Mouse (Mus musculus) right cerebral cortex, postnatal 14 days (tissue): Measurements from ENCODE around the gene Plcd1.

Experiments used
- DNase-seq: peaks from one replicate; pipeline ENCODE4 v3.0.0; 2022

Plcd1 gene

DNA sequence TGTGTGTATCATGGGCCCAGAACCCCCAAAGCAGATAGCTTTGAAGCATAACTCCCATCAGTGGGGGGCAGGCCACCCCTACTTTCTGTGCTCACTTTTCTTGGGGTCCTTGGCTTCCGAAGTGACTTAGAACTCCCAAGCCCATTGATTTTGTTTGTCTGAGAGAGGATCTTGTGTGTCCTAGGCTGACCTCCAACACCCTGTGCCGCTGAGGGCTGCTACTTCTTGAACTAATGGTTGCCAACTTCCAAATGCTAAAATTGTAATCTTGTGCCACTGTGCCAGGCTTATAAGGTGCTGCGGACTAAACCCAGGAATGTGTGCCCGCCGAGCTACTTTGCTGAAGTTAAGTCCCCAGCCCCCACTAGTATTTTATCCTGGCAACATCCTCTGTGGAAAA, 2.8 kb downstream of the Plcd1 start:
- no peak for DNase-seq

DNA sequence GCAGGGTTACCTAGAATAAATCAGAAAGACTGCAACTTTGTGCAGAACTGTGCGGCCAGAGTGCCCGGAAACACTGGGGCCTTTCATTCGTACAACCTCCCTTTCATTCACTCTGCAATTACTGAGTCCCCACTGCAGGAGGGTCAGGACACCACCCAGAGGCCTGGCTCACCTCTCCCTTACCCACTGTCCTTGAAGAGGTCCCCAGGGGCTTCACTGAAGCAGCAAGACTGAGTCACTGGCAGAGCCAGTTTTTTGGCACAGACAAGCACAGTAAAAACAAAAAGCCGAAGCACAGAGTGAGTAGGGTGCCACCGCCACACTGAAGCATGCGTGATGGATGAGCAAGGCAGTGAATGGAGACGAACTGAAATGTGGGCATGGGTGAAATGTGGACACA, 3.9 kb downstream of the Plcd1 start:
- DNase-seq = no peak

- peak; percentile 74 for DNase-seq
Observed at GRCm38 (mm10) chr9:119088148-119088801, 5.0 kb downstream of the Plcd1 start.

DNA sequence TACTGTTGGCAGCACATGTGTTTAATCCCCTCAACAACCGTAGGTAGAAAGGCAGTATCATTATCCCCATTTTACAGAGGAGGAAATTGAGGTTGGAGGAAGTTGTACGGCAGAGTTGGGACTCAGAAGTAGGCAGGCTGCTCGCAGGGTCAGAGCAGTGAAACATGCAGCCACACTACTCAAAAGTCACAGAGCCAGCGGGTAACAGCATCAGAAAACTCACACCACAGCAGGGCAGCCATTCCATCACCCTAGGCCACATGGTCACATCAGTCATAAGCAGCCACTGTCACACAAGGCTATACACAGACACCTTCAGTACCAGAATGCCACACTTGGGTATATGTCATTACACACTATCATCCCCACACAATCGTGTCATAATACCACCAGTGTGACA, 6.0 kb downstream of the Plcd1 start:
- no peak for DNase-seq

GRCm38 (mm10) chr9:119086451-119086850, 6.9 kb downstream of the Plcd1 start:
- no peak for DNase-seq

DNA sequence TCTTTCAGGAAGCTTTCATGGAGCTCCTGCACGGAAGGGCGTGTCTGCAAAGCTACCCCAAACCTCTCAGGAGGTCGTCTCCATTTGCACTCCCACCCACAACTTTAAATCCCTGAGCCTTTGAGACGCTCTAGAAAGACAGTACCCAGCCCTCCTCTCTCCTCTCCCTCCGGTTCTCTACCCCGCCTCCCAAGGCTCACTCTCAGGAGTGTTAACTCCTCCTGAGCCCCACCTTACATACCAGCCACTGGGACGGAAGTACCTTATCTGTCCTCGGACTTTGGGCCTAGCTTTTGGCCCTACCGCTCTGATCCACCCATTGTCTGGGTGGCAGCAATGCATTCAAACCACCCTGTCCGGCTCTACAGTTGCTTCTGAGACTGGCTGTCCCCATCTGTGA, 9.3 kb downstream of the Plcd1 start:
- DNase-seq = no peak

DNA sequence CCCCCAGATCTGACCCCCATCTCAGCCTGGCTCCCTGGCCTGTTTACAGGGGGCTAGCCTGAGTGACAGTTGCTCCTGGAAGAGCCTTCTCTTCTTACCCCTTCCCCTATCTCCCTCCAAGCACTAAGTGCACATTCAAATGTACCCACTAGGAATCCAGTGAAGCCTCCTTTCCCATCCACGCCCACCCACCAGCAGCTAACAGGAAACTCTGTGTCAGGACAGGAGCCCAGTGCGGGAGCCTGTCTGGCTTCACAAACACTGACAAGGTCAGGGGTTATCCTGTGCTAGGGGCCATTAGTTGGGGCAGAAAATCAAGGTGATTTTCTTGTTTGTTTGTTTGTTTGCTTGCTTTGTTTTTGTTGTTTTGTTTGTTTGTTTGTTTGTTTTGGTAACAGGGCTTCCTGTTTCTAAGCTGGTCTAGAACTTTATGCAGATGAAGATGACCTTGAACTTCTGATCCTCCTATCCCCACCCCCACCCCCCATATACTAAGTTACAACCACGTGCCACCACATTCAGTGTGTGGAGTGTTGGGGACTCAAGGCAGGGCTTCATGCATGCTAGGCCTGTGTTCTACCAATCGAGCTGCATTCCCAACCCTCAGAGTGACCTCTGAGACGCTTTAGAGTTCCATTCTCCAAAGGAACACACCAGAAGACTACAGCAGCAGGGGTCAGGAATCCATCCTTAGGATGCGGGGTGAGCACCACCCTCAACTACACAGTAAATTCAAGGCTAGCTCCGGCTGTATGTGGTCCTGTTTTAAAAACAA, 10.5 kb downstream of the Plcd1 start:
- no peak for DNase-seq

GRCm38 (mm10) chr9:119082039-119082438, 11.3 kb downstream of the Plcd1 start:
- DNase-seq = no peak

DNA sequence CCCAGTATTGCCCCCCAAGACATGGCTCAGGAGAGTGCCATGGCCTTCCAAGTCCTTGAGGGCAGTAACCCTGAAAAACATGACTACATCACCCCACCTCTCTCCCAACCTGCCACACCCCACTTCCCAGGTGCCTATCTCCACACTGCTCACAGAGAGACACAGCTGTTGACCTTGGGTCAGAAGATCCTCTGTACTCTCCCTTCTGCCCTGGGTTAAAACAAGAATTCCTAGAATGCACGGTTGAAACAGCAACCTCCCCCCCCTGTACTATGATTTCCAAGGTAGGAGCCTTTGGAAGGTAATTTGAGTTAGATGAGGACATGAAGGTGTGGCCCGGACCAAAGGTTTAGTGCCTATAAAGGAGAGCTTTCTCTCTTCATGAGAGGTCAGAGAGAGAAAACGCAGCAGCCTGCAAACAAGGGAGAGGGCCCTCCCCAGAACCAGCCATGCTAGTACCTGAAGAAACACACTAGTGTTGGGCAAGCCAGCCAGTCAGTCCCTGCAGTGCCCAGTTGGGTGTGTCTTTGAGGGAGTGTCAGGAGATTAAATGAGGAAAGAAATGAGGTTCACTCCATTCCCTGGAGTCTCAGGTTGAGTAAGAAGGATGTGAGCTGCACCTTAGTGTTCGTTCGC, 13.1 kb downstream of the Plcd1 start:
- no peak for DNase-seq

DNA sequence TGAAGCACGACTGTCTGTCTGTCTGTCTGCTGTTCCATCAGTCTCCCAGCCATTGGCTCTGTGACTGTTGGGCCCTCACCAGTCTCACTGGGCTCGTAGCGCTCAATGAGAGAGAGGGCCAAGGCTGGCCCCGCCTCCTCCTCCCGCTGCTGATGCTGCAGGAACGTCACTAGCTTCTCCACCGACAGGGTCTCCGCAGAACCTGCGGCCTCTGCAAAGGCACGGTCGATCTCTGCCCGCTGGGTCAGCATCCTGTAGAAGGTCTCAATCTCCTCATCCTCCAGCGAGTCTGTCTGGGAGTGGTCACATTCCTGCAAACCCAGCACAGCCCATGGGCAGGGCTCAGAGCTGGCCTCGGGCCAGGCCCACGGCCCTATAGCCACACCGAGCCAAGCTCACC, 17.6 kb downstream of the Plcd1 start:
- no peak for DNase-seq

DNA sequence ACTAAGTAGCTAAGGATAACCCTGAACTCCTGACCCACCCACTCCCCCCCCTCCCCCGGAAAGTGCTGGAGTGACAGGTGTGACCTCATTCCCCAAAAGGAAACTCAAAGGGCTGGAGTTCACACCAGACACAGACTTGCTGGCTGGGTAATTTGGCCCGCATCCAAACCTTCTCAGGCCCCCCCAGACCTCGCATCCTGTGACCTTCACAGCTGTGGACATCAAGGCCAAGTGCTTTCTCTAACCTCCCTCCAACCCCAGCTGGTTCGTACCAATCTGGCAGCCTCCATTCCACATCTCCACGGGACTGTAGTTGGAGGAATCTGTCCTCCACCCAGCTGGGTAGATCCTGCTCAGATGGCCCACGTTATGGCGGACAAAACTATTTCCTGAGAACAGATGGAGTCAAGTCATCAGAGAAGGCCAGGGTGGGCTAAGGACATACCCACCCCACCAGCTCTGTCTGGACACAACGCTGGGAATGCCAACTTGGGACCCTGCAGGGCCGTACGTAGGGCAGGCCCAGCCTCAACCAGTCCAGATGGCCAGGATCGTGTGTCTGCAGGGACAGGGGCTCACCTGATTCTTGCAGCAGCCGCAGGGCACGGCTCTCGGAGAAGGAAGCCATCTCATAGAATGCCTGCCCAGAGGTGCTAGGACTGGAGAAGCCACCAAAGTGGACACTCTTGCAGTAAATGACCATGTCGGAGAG, 20.0 kb downstream of the Plcd1 start:
- DNase-seq = no peak

GRCm38 (mm10) chr9:119071786-119072185, 21.5 kb downstream of the Plcd1 start:
- no peak for DNase-seq

GRCm38 (mm10) chr9:119070173-119070825, 23.0 kb downstream of the Plcd1 start:
- DNase-seq = no peak

DNA sequence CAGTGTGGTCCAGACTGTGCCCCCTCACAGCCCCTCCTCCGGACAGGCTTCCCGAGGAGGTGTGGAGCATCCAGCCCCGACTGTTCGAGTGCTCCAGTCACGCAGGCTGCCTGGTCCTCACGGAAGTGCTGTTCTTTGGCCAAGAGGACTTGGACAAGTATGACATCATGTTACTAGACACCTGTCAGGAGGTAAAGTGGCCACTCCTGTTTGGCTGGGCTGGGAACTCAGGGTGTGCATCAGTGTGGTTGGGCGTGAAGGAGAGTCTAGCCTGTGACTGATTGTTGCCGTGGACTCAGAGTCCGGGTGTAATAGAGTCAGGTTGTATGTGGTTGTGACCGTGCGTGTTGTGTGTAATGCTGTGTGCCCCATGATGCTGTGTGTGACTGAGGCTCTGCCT, 25.0 kb downstream of the Plcd1 start:
- no peak for DNase-seq

GRCm38 (mm10) chr9:119067601-119068000, 25.7 kb downstream of the Plcd1 start:
- peak; percentile 86 for DNase-seq

- DNase-seq = no peak
Observed at GRCm38 (mm10) chr9:119064296-119064695, 29.0 kb downstream of the Plcd1 start.

DNA sequence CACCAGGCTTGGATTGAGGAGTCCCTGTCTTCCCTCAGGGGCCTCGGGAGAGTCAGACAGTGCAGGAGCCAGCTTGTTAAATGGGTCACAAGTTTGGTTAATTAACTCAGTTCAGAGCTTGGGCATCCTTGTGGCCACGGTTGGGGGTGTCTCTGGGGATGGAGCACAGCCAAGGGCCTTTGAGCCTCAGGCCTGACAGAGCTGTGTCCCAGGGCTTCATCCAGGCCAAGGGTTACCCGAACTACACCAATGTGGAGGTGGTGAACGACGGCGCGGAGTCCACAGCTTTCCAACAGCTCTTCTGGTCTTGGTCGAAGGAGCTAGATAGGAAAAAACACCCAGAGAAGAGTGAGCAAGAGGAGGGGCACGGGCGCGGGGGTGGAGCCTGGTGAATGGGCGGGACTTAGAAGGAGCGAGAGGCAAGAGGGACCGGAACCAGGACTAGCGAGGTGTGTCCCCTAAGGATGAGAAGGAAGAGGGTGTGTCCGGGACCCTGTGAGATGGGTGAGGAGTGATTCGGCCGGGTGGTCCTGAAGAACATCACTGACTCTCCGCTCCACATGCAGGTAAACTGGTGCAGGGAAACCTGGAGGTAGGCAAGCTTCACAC, 30.2 kb downstream of the Plcd1 start:
- no peak for DNase-seq

GRCm38 (mm10) chr9:119060701-119061100, 32.6 kb downstream of the Plcd1 start:
- no peak for DNase-seq

DNA sequence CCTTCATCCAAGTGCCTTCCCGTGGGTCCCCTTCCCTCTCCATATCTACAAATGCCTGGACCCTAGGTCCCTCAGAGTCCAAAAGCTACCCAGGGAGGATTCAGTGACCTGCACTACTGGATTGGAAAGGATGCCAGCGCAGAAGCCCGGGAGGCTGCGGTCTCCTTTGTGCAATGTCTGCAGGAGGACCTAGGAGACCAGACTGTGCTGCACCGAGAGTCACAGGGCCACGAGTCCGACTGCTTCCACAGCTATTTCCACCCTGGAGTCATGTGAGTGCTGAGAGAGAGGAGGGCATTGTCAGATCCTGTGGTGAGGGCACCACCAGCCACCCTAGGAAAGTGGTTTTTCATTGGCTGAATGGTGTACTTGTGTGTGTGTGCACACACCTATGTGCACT, 35.1 kb downstream of the Plcd1 start:
- DNase-seq = no peak

GRCm38 (mm10) chr9:119055336-119055735, 38.0 kb downstream of the Plcd1 start:
- no peak for DNase-seq

DNA sequence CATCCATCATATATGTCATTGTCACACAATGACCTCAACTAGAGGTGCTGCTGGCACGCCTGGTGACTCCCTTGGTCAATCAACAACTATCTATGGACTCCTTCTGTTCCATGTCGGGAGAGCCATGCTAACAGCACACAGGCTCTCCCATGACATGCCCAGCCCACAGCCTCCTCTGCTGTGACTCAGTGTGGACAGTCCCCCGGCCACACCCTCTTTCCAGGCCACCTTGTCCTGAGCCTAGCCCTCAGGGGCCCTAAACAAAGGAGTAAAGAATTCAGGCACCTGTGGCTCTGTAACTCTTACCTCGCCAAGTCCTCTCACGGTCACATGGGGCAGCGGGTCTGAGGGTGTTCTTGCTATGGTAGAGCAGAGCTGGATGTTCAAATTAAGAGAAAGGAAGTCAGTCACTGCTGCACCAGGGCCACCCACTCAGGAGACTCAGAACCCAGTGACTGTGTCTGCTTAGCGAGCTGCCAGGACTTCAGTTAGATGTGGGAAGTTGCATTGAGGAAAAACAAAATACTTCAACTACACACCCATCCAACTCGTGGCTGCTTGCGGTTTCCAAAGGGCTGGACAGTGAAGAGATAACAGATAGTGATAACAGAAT, 39.2 kb downstream of the Plcd1 start:
- DNase-seq = no peak
